Mouse (Mus musculus): Measurements from ENCODE around the gene Six3. TPM values are rescaled to one million over a fixed set of nuclear protein-coding genes. Genes with fewer than 3 reads are reported as not detected.

Gene Six3
- polyA plus RNA-seq (2012; rRNA removed; ENCODE audit: low replicate concordance): not detected in 2 replicates

GRCm38 (mm10) chr17:85613266-85613860 lies at the start of gene Six3:
TSS of gene Six3 (plus strand) at chr17:85613608.

Other genes with a start within 250 kb of the Six3 start
- 0.16 and 0.27 TPM in 2 replicates for gene Six2, start 74.7 kb downstream of the Six3 start, polyA plus RNA-seq (2012; rRNA removed; ENCODE audit: low replicate concordance)

Measured in mammary gland, adult 2 months (tissue).